ENCODE assay signal across 9 mouse cellular contexts in the genomic region with DNA sequence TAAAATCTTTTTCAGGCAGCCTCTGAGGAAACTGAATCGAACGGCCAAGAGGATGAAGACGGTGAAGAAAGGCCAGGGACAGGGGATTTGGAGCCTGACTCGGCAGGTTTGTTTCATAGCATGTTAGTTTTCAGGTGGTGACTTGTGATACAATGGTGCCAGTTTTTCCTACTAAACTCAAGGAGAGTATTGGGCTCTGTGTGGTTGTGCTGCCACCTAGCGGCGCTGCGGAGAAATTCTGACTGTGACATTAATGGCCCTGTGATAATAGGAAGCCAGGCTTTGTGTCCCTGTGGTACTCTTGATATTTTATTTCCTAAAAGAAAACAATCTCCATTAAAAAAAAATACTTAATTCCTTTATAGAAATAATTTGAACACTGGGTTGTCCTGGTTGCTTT.
DNase-seq lines count a peak whose midpoint lies in the region; ATAC-seq and TF ChIP-seq lines count a peak whose summit lies in the region.
"Had no signal": no experiment of that assay in that cellular context is flagged by ENCODE, and none has a peak within 500 bp of the region (broad histone marks: within the 10 kb centered on the region; RNA-seq: fewer than 3 reads in every experiment).

No protein-coding gene starts in this region.

- no peaks in the 10 kb centered on the region for H3K27me3 ChIP-seq in E14TG2a.4 (ENCODE audit: insufficient read depth, low read length)
- no peaks in the 10 kb centered on the region for H3K27me3 ChIP-seq in embryonic facial prominence, embryonic 11.5 days (ENCODE audit: control insufficient read depth, insufficient read depth, low read length)
- H3K27me3 ChIP-seq in lung, embryonic 16.5 days (ENCODE audit: control insufficient read depth, insufficient read depth, low read depth, low read length), result no peaks in the 10 kb centered on the region

- H3K27ac ChIP-seq in embryonic facial prominence, embryonic 11.5 days (replicated peaks; ENCODE audit: low read depth, low read length), result no peak overlapping the region
- H3K27ac ChIP-seq in layer of hippocampus, adult 2 months, result no peak overlapping the region
- H3K27ac ChIP-seq in lung, embryonic 16.5 days (ENCODE audit: low read length), result no peak overlapping the region
- H3K27ac ChIP-seq: heart, embryonic 15.5 days had no signal

- no peak; the same call in 1 of the 2 replicates for ATAC-seq in embryonic facial prominence, embryonic 11.5 days (replicated peaks; ENCODE audit: insufficient number of reproducible peaks, low FRiP score, low TSS enrichment, low read depth)
- peak; percentile 57 for ATAC-seq in lung, embryonic 16.5 days (ENCODE audit: low read depth)

- peak; percentile 86 for TF ChIP-seq CTCF in E14TG2a.4 (conservative IDR thresholded peaks at IDR 0.05; ENCODE audit: low read length)
- TF ChIP-seq CTCF in layer of hippocampus, adult 2 months (conservative IDR thresholded peaks at IDR 0.05), result peak; percentile 97

- no peaks in the 10 kb centered on the region for H3K9me3 ChIP-seq in E14TG2a.4 (ENCODE audit: low read length)
- H3K9me3 ChIP-seq in embryonic facial prominence, embryonic 11.5 days (replicated peaks; ENCODE audit: control insufficient read depth, low read length), result no peaks in the 10 kb centered on the region
- H3K9me3 ChIP-seq in lung, embryonic 16.5 days (ENCODE audit: control insufficient read depth, low read length), result no peaks in the 10 kb centered on the region
- H3K9me3 ChIP-seq: heart, embryonic 15.5 days had no signal

- H3K36me3 ChIP-seq in E14TG2a.4 (ENCODE audit: insufficient read depth, low read length), result no peaks in the 10 kb centered on the region
- no peaks in the 10 kb centered on the region for H3K36me3 ChIP-seq in embryonic facial prominence, embryonic 11.5 days (replicated peaks; ENCODE audit: control insufficient read depth, insufficient read depth, low read depth, low read length)
- H3K36me3 ChIP-seq in lung, embryonic 16.5 days (ENCODE audit: control insufficient read depth, insufficient read depth, low read length), result peaks cover 6% of the 10 kb centered on the region
- H3K36me3 ChIP-seq: heart, embryonic 15.5 days had no signal

- 16% methylated on average over 7 of the region's 7 CpGs for whole genome bisulfite sequencing in embryonic facial prominence, embryonic 11.5 days
- WGBS in lung, embryonic 16.5 days, result 7% methylated on average over 7 of the region's 7 CpGs

- H3K4me3 ChIP-seq in E14TG2a.4 (replicated peaks; ENCODE audit: low read length), result 0 out of 2 replicates have a peak overlapping the region, but pooled peaks have one; percentile 13
- no peak overlapping the region for H3K4me3 ChIP-seq in embryonic facial prominence, embryonic 11.5 days (ENCODE audit: low read depth, low read length)
- H3K4me3 ChIP-seq in layer of hippocampus, adult 2 months, result no peak overlapping the region
- H3K4me3 ChIP-seq in lung, embryonic 16.5 days (ENCODE audit: low read length), result no peak overlapping the region
- H3K4me3 ChIP-seq: heart, embryonic 15.5 days had no signal

- H3K4me2 ChIP-seq in embryonic facial prominence, embryonic 11.5 days (ENCODE audit: low read depth, low read length), result no peak overlapping the region
- H3K4me2 ChIP-seq in lung, embryonic 16.5 days (ENCODE audit: low read depth, low read length), result no peak overlapping the region
- H3K4me2 ChIP-seq: heart, embryonic 15.5 days had no signal

- no peaks in the 10 kb centered on the region for H3K4me1 ChIP-seq in E14TG2a.4 (replicated peaks; ENCODE audit: low read depth, low read length)
- no peaks in the 10 kb centered on the region for H3K4me1 ChIP-seq in embryonic facial prominence, embryonic 11.5 days (ENCODE audit: control insufficient read depth, insufficient read depth, low read length)
- no peaks in the 10 kb centered on the region for H3K4me1 ChIP-seq in lung, embryonic 16.5 days (replicated peaks; ENCODE audit: control insufficient read depth, insufficient read depth, low read length)
- H3K4me1 ChIP-seq: heart, embryonic 15.5 days had no signal

- H3K9ac ChIP-seq in embryonic facial prominence, embryonic 11.5 days (replicated peaks; ENCODE audit: low read length), result no peak overlapping the region
- no peak overlapping the region for H3K9ac ChIP-seq in lung, embryonic 16.5 days (ENCODE audit: low read length)
- H3K9ac ChIP-seq: heart, embryonic 15.5 days had no signal

- DNase-seq in adrenal gland, postnatal 36 days, result peak; percentile 81 to 85
- DNase-seq in embryonic facial prominence, embryonic 11.5 days (ENCODE audit: low spot score), result peak; percentile 88
- peak; percentile 29 to 71 for DNase-seq in heart, adult 9 months (ENCODE audit: low spot score in 2 of 2)
- DNase-seq in layer of hippocampus, adult 2 months (ENCODE audit: low spot score in 2 of 2), result peak; percentile 66 to 83
- peak; percentile 92 for DNase-seq in retina, embryonic 14.5 days (ENCODE audit: low spot score)
- DNase-seq in urinary bladder, postnatal 10 days (ENCODE audit: low spot score), result peak; percentile 21

Comparison
In these comparisons a context has a peak if more than half of its experiments do, and no peak if none do; other contexts are left out.
1. DNase-seq: peak in every context shown above with its lines; median percentile 92 in retina, embryonic 14.5 days; 88 in embryonic facial prominence, embryonic 11.5 days; 83 in adrenal gland, postnatal 36 days; 74 in layer of hippocampus, adult 2 months; 50 in heart, adult 9 months; 21 in urinary bladder, postnatal 10 days.